Mouse (Mus musculus) forebrain, embryonic 11.5 days (tissue): ENCODE results near the gene Rab3b. TPM values are rescaled to one million over a fixed set of nuclear protein-coding genes. Genes with fewer than 3 reads are reported as not detected.

Source experiments
- ATAC-seq: fragments of 200-750 bp; cut with Nextera tagmentation; replicated peaks from 2 replicates; pipeline ENCODE4 v1.8.0; 2017; ENCODE audit warnings: moderate TSS enrichment; ENCODE audit not compliant: low FRiP score
- DNase-seq: peaks from one replicate; pipeline ENCODE4 v3.0.0-alpha.2; 2017; ENCODE audit warnings: low spot score
- H3K27ac ChIP-seq: fragments of 300-500 bp; sonication (generic); 2 replicates; pipeline ENCODE4 v1.5.1; 2014; ENCODE audit warnings: low read depth, low read length
- H3K27me3 ChIP-seq: fragments of 300-500 bp; sonication (generic); 2 replicates; pipeline ENCODE4 v1.6.1; 2014; ENCODE audit warnings: mild to moderate bottlenecking, low read length, mixed read lengths; ENCODE audit not compliant: control insufficient read depth, insufficient read depth
- H3K36me3 ChIP-seq: fragments of 300-500 bp; sonication (generic); 2 replicates; pipeline ENCODE4 v1.6.1; 2014; ENCODE audit warnings: mild to moderate bottlenecking, low read length, moderate library complexity, mixed read lengths; ENCODE audit not compliant: control insufficient read depth, insufficient read depth
- H3K4me1 ChIP-seq: fragments of 300-500 bp; sonication (generic); replicated peaks from 2 replicates; pipeline ENCODE4 v1.6.1; 2014; ENCODE audit warnings: low read length, mixed read lengths; ENCODE audit not compliant: control insufficient read depth, insufficient read depth
- H3K4me2 ChIP-seq: fragments of 300-500 bp; sonication (generic); 2 replicates; pipeline ENCODE4 v1.6.1; 2014; ENCODE audit warnings: low read depth, mild to moderate bottlenecking, low read length, moderate library complexity, mixed read lengths; ENCODE audit not compliant: severe bottlenecking
- H3K4me3 ChIP-seq: fragments of 300-500 bp; sonication (generic); 2 replicates; pipeline ENCODE4 v1.5.1; 2014; ENCODE audit warnings: low read depth, low read length
- H3K9ac ChIP-seq: fragments of 300-500 bp; sonication (generic); 2 replicates; pipeline ENCODE4 v1.6.1; 2014; ENCODE audit warnings: low read length
- H3K9me3 ChIP-seq: fragments of 300-500 bp; sonication (generic); 2 replicates; pipeline ENCODE4 v1.6.1; 2016; ENCODE audit warnings: low read length, mixed read lengths; ENCODE audit not compliant: control insufficient read depth
- WGBS: fragments of 180-500 bp; shearing (Covaris S2); extraction: QIAGEN DNeasy Blood & Tissue Kit; methylation state at CpG from one replicate; pipeline ENCODE4 v1.1.7; 2014; 5-methylcytosine and 5-hydroxymethylcytosine counted together
- polyA plus RNA-seq: library from polyadenylated mRNA; unstranded; fragments of >200 nt; fragmentation: Nextera tagmentation; extraction: Ambion mirVana; gene quantifications from 2 replicates; pipeline ENCODE4 v1.2.1, GENCODE M21; 2014

Gene Rab3b
- polyA plus RNA-seq, 1 experiment from 2014 or later = 28.9 TPM

- no peak overlapping the region for H3K27ac ChIP-seq
- no peaks in the 10 kb centered on the region for H3K9me3 ChIP-seq
- ATAC-seq = no peak
- no peak overlapping the region for H3K4me3 ChIP-seq
- no peak overlapping the region for H3K4me2 ChIP-seq
- H3K4me1 ChIP-seq = no peaks in the 10 kb centered on the region
- 90% methylated on average over 1 of the region's 1 CpGs for WGBS
- H3K9ac ChIP-seq = no peak overlapping the region
- no peaks in the 10 kb centered on the region for H3K27me3 ChIP-seq
- no peak for DNase-seq
- no peaks in the 10 kb centered on the region for H3K36me3 ChIP-seq
These were observed 71.3 kb downstream of the Rab3b start for GRCm38 (mm10) chr4:108950201-108950600.

GRCm38 (mm10) chr4:108951663-108952062 is 72.8 kb downstream of the Rab3b start:
- WGBS = 86% methylated on average over 4 of the region's 4 CpGs
- ATAC-seq (no peak), DNase-seq (no peak)
- H3K27me3 ChIP-seq = no peaks in the 10 kb centered on the region
- H3K9me3 ChIP-seq = no peaks in the 10 kb centered on the region
- H3K4me1 ChIP-seq = no peaks in the 10 kb centered on the region
- no peak overlapping the region for H3K4me2 ChIP-seq
- H3K4me3 ChIP-seq = no peak overlapping the region
- no peaks in the 10 kb centered on the region for H3K36me3 ChIP-seq
- no peak overlapping the region for H3K9ac ChIP-seq
- H3K27ac ChIP-seq = no peak overlapping the region

DNA sequence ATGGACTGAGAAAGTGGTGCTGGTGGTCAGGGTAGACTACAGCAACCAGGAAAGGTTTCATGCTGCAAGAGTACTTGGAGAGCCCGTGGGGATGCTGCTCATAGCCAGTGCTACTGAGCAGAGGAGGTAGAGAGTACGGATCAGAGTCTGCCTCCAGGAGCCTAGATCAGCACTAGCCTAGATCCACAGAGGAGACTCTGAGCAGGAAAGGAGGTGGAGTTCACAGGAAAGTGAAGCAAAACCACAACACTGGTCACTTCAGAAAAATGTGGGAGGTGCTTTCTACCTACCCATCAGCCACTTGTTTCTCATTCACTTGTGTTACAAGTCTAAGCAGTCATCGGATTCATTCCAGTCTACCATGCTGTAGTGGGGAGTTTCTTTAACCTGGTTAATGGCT is 80.8 kb downstream of the Rab3b start:
- H3K9ac ChIP-seq = no peak overlapping the region
- no peak overlapping the region for H3K27ac ChIP-seq
- ATAC-seq (no peak), DNase-seq (no peak)
- WGBS = 96% methylated on average over 3 of the region's 3 CpGs
- no peak overlapping the region for H3K4me3 ChIP-seq
- no peaks in the 10 kb centered on the region for H3K4me1 ChIP-seq
- H3K36me3 ChIP-seq = no peaks in the 10 kb centered on the region
- H3K27me3 ChIP-seq = no peaks in the 10 kb centered on the region
- H3K4me2 ChIP-seq = no peak overlapping the region
- no peaks in the 10 kb centered on the region for H3K9me3 ChIP-seq

DNA sequence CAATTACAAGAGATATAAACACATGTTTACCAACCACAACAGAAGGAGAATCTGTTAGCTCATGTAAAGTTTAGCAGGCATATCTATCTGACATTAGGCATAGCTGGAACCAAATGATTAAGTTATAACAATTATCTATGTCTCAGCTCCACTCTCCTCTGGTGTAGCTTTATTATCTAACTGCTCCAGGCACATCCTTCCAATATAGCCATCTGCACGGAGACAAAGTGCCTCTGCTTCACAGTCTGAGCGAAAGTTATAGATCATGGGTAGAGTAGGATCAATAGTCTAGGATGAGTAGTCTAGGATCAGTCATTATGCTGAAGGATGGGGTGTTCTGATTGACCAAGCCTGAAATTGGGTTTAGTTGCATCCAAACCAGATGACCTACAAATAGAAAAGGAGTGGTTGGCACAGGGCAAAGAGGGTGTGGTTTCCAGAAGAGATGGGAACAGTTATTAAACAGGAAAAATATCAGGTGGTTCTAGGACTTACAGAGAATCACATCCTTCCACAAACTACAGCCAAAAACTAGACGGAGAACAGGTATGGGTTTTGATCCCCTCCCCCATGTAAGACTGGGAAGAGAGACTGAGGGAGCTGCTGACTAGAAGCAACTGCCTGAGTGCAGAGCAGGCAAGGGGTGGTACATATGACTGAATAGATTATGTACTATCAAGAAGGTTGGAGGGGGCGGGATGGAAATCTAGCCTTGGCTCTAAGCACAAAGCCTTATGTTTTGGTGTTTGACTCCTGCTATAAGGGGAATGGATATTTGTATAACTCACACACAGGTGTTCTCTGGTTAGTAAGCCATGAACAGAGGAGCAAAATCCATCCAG is 82.0 kb downstream of the Rab3b start:
- ATAC-seq (no peak), DNase-seq (no peak)
- Histone ChIP-seq H3K36me3 (no peaks in the 10 kb centered on the region), H3K27me3 (no peaks in the 10 kb centered on the region), H3K9me3 (no peaks in the 10 kb centered on the region), H3K9ac (no peak overlapping the region), H3K27ac (no peak overlapping the region), H3K4me1 (no peaks in the 10 kb centered on the region), H3K4me2 (no peak overlapping the region), H3K4me3 (no peak overlapping the region)
- WGBS = 78% methylated on average over 4 of the region's 4 CpGs

DNA sequence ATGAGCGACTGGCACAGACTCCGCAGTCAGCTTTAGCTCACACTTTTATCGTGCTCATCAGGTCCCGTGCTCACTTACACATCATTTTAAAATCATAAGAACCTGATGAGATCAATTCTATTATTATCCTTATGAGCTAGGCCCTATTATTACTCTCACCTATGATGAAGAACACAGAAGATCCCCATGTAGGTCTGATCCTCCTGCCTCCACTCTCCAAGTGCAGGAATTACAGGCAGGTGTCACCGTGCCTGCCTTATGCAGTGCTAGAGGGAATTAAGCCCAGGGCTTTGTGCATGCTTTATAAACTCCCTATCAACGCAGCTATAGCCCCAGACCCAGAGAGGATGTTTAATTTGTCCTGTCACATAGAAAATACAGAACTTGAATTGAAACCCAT is 84.2 kb downstream of the Rab3b start:
- WGBS = 88% methylated on average over 6 of the region's 6 CpGs
- H3K9me3 ChIP-seq = no peaks in the 10 kb centered on the region
- H3K4me2 ChIP-seq = no peak overlapping the region
- DNase-seq (no peak), ATAC-seq (no peak)
- no peak overlapping the region for H3K9ac ChIP-seq
- no peak overlapping the region for H3K4me3 ChIP-seq
- H3K27ac ChIP-seq = no peak overlapping the region
- no peaks in the 10 kb centered on the region for H3K27me3 ChIP-seq
- H3K4me1 ChIP-seq = no peaks in the 10 kb centered on the region
- H3K36me3 ChIP-seq = no peaks in the 10 kb centered on the region

- Histone ChIP-seq H3K27me3 (no peaks in the 10 kb centered on the region), H3K4me2 (no peak overlapping the region), H3K4me3 (no peak overlapping the region), H3K27ac (no peak overlapping the region), H3K9me3 (no peaks in the 10 kb centered on the region), H3K36me3 (no peaks in the 10 kb centered on the region), H3K4me1 (no peaks in the 10 kb centered on the region), H3K9ac (no peak overlapping the region)
- DNase-seq (no peak), ATAC-seq (no peak)
- 75% methylated on average over 3 of the region's 3 CpGs for WGBS
These were observed 90.7 kb downstream of the Rab3b start for GRCm38 (mm10) chr4:108969517-108969916.

GRCm38 (mm10) chr4:108971054-108971453 is 92.2 kb downstream of the Rab3b start:
- H3K27me3 ChIP-seq = no peaks in the 10 kb centered on the region
- H3K27ac ChIP-seq = no peak overlapping the region
- WGBS = 84% methylated on average over 5 of the region's 5 CpGs
- ATAC-seq (no peak), DNase-seq (no peak)
- no peak overlapping the region for H3K4me2 ChIP-seq
- no peaks in the 10 kb centered on the region for H3K9me3 ChIP-seq
- no peaks in the 10 kb centered on the region for H3K4me1 ChIP-seq
- H3K4me3 ChIP-seq = no peak overlapping the region
- H3K9ac ChIP-seq = no peak overlapping the region
- H3K36me3 ChIP-seq = no peaks in the 10 kb centered on the region

DNA sequence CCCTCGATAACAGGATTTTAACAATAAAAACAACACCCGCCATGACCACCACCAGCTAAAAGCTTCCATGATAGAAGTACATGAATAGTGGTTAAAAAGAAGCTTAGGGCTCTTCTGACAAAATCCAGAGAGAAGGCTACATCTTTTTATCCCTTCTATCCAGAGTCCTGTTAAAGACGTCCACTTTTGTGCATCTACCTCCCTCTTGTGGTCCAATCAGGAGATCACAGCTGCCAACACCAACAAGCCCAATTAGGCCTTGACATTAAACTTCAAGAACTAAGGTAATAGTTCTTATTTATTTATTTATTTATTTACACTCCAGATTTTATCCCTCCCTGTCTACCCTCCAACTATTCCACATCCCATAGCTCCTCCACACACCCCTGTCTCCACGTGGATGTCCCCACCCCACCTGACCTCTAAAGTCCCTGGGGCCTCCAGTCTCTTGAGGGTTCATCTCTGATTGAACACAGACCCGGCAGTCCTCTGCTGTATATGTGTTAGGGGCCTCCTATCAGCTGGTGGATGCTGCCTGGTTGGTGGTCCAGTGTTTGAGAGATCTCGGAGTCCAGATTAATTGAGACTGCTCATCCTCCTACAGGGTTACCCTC is 97.7 kb downstream of the Rab3b start:
- Histone ChIP-seq H3K4me3 (no peak overlapping the region), H3K27ac (no peak overlapping the region), H3K36me3 (no peaks in the 10 kb centered on the region), H3K27me3 (no peaks in the 10 kb centered on the region), H3K4me1 (no peaks in the 10 kb centered on the region), H3K9ac (no peak overlapping the region), H3K4me2 (no peak overlapping the region), H3K9me3 (no peaks in the 10 kb centered on the region)
- ATAC-seq = no peak
- WGBS = 49% methylated on average over 6 of the region's 6 CpGs
- no peak for DNase-seq
